Mouse (Mus musculus): ENCODE results near the gene Tigit. TPM values are rescaled to one million over a fixed set of nuclear protein-coding genes. Genes with fewer than 3 reads are reported as not detected.

The Tigit gene
- polyA plus RNA-seq, 1 experiment from 2014 or later = 0.21 TPM

GRCm38 (mm10) chr16:43618286-43618685, 45.7 kb downstream of the Tigit start:
- no peak overlapping the region for H3K27ac ChIP-seq (ENCODE audit: low read length)
- H3K4me2 ChIP-seq (ENCODE audit: low read depth, low read length) = no peak overlapping the region
- H3K27me3 ChIP-seq (ENCODE audit: control insufficient read depth, insufficient read depth, low read length) = no peaks in the 10 kb centered on the region
- peaks cover 26% of the 10 kb centered on the region for H3K4me1 ChIP-seq (ENCODE audit: control insufficient read depth, insufficient read depth, low read length)
- H3K4me3 ChIP-seq (ENCODE audit: low read length) = no peak overlapping the region
- H3K36me3 ChIP-seq (ENCODE audit: control insufficient read depth, insufficient read depth) = peaks cover 5% of the 10 kb centered on the region
- ATAC-seq (replicated peaks; ENCODE audit: extremely low read depth, insufficient read depth, low FRiP score) = no peak
- 87% methylated on average over 23 of the region's 23 CpGs for WGBS
- H3K9me3 ChIP-seq (replicated peaks; ENCODE audit: control insufficient read depth, low read length) = no peaks in the 10 kb centered on the region
- no peak overlapping the region for H3K9ac ChIP-seq (ENCODE audit: low read length)

GRCm38 (mm10) chr16:43617346-43617745, 46.6 kb downstream of the Tigit start:
- peaks cover 5% of the 10 kb centered on the region for H3K36me3 ChIP-seq (ENCODE audit: control insufficient read depth, insufficient read depth)
- ATAC-seq (replicated peaks; ENCODE audit: extremely low read depth, insufficient read depth, low FRiP score) = no peak
- no peak overlapping the region for H3K4me3 ChIP-seq (ENCODE audit: low read length)
- H3K9ac ChIP-seq (ENCODE audit: low read length) = no peak overlapping the region
- H3K27ac ChIP-seq (ENCODE audit: low read length) = no peak overlapping the region
- no peaks in the 10 kb centered on the region for H3K27me3 ChIP-seq (ENCODE audit: control insufficient read depth, insufficient read depth, low read length)
- H3K9me3 ChIP-seq (replicated peaks; ENCODE audit: control insufficient read depth, low read length) = no peaks in the 10 kb centered on the region
- H3K4me2 ChIP-seq (ENCODE audit: low read depth, low read length) = no peak overlapping the region
- peaks cover 26% of the 10 kb centered on the region for H3K4me1 ChIP-seq (ENCODE audit: control insufficient read depth, insufficient read depth, low read length)
- 92% methylated on average over 6 of the region's 6 CpGs for WGBS

GRCm38 (mm10) chr16:43616348-43616747, 47.6 kb downstream of the Tigit start:
- Histone ChIP-seq H3K27ac (ENCODE audit: low read length) (peak overlapping the region; percentile 61), H3K9me3 (replicated peaks; ENCODE audit: control insufficient read depth, low read length) (no peaks in the 10 kb centered on the region), H3K36me3 (ENCODE audit: control insufficient read depth, insufficient read depth) (peaks cover 5% of the 10 kb centered on the region), H3K27me3 (ENCODE audit: control insufficient read depth, insufficient read depth, low read length) (no peaks in the 10 kb centered on the region), H3K4me1 (ENCODE audit: control insufficient read depth, insufficient read depth, low read length) (peaks cover 23% of the 10 kb centered on the region), H3K9ac (ENCODE audit: low read length) (no peak overlapping the region; the same call in 1 of the 2 replicates), H3K4me3 (ENCODE audit: low read length) (no peak overlapping the region), H3K4me2 (ENCODE audit: low read depth, low read length) (no peak overlapping the region)
- ATAC-seq (replicated peaks; ENCODE audit: extremely low read depth, insufficient read depth, low FRiP score) = no peak
- WGBS = 50% methylated on average over 4 of the region's 4 CpGs

GRCm38 (mm10) chr16:43610375-43610774, 53.6 kb downstream of the Tigit start:
- Histone ChIP-seq H3K27ac (ENCODE audit: low read length) (peak overlapping the region; percentile 48), H3K9me3 (replicated peaks; ENCODE audit: control insufficient read depth, low read length) (peaks cover 6% of the 10 kb centered on the region), H3K4me1 (ENCODE audit: control insufficient read depth, insufficient read depth, low read length) (peaks cover 6% of the 10 kb centered on the region), H3K4me2 (ENCODE audit: low read depth, low read length) (no peak overlapping the region), H3K27me3 (ENCODE audit: control insufficient read depth, insufficient read depth, low read length) (no peaks in the 10 kb centered on the region), H3K9ac (ENCODE audit: low read length) (no peak overlapping the region), H3K36me3 (ENCODE audit: control insufficient read depth, insufficient read depth) (peaks cover 19% of the 10 kb centered on the region), H3K4me3 (ENCODE audit: low read length) (no peak overlapping the region)
- peak; percentile 65 for ATAC-seq (replicated peaks; ENCODE audit: extremely low read depth, insufficient read depth, low FRiP score)
- WGBS = 52% methylated on average over 10 of the region's 10 CpGs

GRCm38 (mm10) chr16:43608066-43608465, 55.9 kb downstream of the Tigit start:
- H3K27me3 ChIP-seq (ENCODE audit: control insufficient read depth, insufficient read depth, low read length) = no peaks in the 10 kb centered on the region
- H3K27ac ChIP-seq (ENCODE audit: low read length) = no peak overlapping the region
- H3K4me2 ChIP-seq (ENCODE audit: low read depth, low read length) = no peak overlapping the region
- peaks cover 6% of the 10 kb centered on the region; the same call in 1 of the 2 replicates for H3K4me1 ChIP-seq (ENCODE audit: control insufficient read depth, insufficient read depth, low read length)
- no peak overlapping the region for H3K4me3 ChIP-seq (ENCODE audit: low read length)
- peaks cover 6% of the 10 kb centered on the region for H3K9me3 ChIP-seq (replicated peaks; ENCODE audit: control insufficient read depth, low read length)
- no peak for ATAC-seq (replicated peaks; ENCODE audit: extremely low read depth, insufficient read depth, low FRiP score)
- H3K36me3 ChIP-seq (ENCODE audit: control insufficient read depth, insufficient read depth) = peaks cover 19% of the 10 kb centered on the region
- H3K9ac ChIP-seq (ENCODE audit: low read length) = no peak overlapping the region

- Histone ChIP-seq H3K4me1 (ENCODE audit: control insufficient read depth, insufficient read depth, low read length) (peaks cover 6% of the 10 kb centered on the region; the same call in 1 of the 2 replicates), H3K27ac (ENCODE audit: low read length) (no peak overlapping the region), H3K27me3 (ENCODE audit: control insufficient read depth, insufficient read depth, low read length) (no peaks in the 10 kb centered on the region), H3K4me3 (ENCODE audit: low read length) (no peak overlapping the region), H3K36me3 (ENCODE audit: control insufficient read depth, insufficient read depth) (peaks cover 19% of the 10 kb centered on the region), H3K4me2 (ENCODE audit: low read depth, low read length) (no peak overlapping the region), H3K9ac (ENCODE audit: low read length) (no peak overlapping the region), H3K9me3 (replicated peaks; ENCODE audit: control insufficient read depth, low read length) (peaks cover 6% of the 10 kb centered on the region)
- ATAC-seq (replicated peaks; ENCODE audit: extremely low read depth, insufficient read depth, low FRiP score) = no peak
Measured at GRCm38 (mm10) chr16:43607086-43607485, 56.9 kb downstream of the Tigit start.

- no peak overlapping the region for H3K4me3 ChIP-seq (ENCODE audit: low read length)
- no peak for ATAC-seq (replicated peaks; ENCODE audit: extremely low read depth, insufficient read depth, low FRiP score)
- WGBS = 33% methylated on average over 4 of the region's 4 CpGs
- H3K27me3 ChIP-seq (ENCODE audit: control insufficient read depth, insufficient read depth, low read length) = no peaks in the 10 kb centered on the region
- peaks cover 6% of the 10 kb centered on the region for H3K9me3 ChIP-seq (replicated peaks; ENCODE audit: control insufficient read depth, low read length)
- H3K4me1 ChIP-seq (ENCODE audit: control insufficient read depth, insufficient read depth, low read length) = peaks cover 6% of the 10 kb centered on the region; the same call in 1 of the 2 replicates
- H3K4me2 ChIP-seq (ENCODE audit: low read depth, low read length) = no peak overlapping the region
- H3K36me3 ChIP-seq (ENCODE audit: control insufficient read depth, insufficient read depth) = peaks cover 12% of the 10 kb centered on the region
- H3K27ac ChIP-seq (ENCODE audit: low read length) = no peak overlapping the region
- no peak overlapping the region for H3K9ac ChIP-seq (ENCODE audit: low read length)
Measured at GRCm38 (mm10) chr16:43604399-43605013, 59.4 kb downstream of the Tigit start.

- Histone ChIP-seq H3K4me1 (ENCODE audit: control insufficient read depth, insufficient read depth, low read length) (peaks cover 6% of the 10 kb centered on the region; the same call in 1 of the 2 replicates), H3K36me3 (ENCODE audit: control insufficient read depth, insufficient read depth) (peaks cover 8% of the 10 kb centered on the region), H3K27me3 (ENCODE audit: control insufficient read depth, insufficient read depth, low read length) (no peaks in the 10 kb centered on the region), H3K9ac (ENCODE audit: low read length) (no peak overlapping the region), H3K9me3 (replicated peaks; ENCODE audit: control insufficient read depth, low read length) (peaks cover 6% of the 10 kb centered on the region), H3K4me2 (ENCODE audit: low read depth, low read length) (no peak overlapping the region), H3K4me3 (ENCODE audit: low read length) (no peak overlapping the region), H3K27ac (ENCODE audit: low read length) (no peak overlapping the region)
- WGBS = 36% methylated on average over 9 of the region's 9 CpGs
- ATAC-seq (replicated peaks; ENCODE audit: extremely low read depth, insufficient read depth, low FRiP score) = no peak
Measured at GRCm38 (mm10) chr16:43603591-43604141, 60.3 kb downstream of the Tigit start.

- Histone ChIP-seq H3K4me1 (ENCODE audit: control insufficient read depth, insufficient read depth, low read length) (peaks cover 8% of the 10 kb centered on the region), H3K9ac (ENCODE audit: low read length) (no peak overlapping the region), H3K27ac (ENCODE audit: low read length) (no peak overlapping the region), H3K4me2 (ENCODE audit: low read depth, low read length) (no peak overlapping the region), H3K9me3 (replicated peaks; ENCODE audit: control insufficient read depth, low read length) (peaks cover 3% of the 10 kb centered on the region), H3K36me3 (ENCODE audit: control insufficient read depth, insufficient read depth) (peaks cover 5% of the 10 kb centered on the region), H3K4me3 (ENCODE audit: low read length) (no peak overlapping the region), H3K27me3 (ENCODE audit: control insufficient read depth, insufficient read depth, low read length) (no peaks in the 10 kb centered on the region)
- 69% methylated on average over 4 of the region's 4 CpGs for WGBS
- no peak for ATAC-seq (replicated peaks; ENCODE audit: extremely low read depth, insufficient read depth, low FRiP score)
Measured at GRCm38 (mm10) chr16:43602573-43602972, 61.4 kb downstream of the Tigit start.

Data from heart, embryonic 16.5 days (tissue).